ENCODE assay signal across 14 mouse cellular contexts in the genomic region with DNA sequence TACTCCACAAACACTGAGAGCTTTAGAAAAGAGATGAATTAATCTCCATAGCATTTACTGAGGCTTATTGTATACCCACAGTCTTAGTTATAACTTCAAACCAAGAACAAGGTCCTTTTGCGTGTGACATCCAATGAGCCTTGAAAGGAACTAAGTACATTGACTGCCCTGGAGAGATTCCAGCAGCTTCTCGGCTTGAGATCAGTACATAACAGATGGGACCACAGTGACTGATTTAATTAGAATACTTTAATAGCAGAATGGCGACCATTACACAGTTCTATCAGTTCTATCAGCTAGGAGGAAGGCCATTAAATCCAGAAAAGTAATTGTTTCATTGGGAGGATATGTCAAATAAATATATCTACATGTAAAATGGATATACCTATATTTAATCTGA.
DNase-seq lines count a peak whose midpoint lies in the region; ATAC-seq and TF ChIP-seq lines count a peak whose summit lies in the region.
"Had no signal": no experiment of that assay in that cellular context is flagged by ENCODE, and none has a peak within 500 bp of the region (broad histone marks: within the 10 kb centered on the region; RNA-seq: fewer than 3 reads in every experiment).

No protein-coding gene starts in this region.

- H3K9ac ChIP-seq in midbrain, embryonic 11.5 days (ENCODE audit: low read length), result no peak overlapping the region
- H3K9ac ChIP-seq in midbrain, embryonic 16.5 days (ENCODE audit: low read depth, low read length), result no peak overlapping the region
- H3K9ac ChIP-seq in hindbrain, embryonic 15.5 days, result no peak overlapping the region
- no peak overlapping the region for H3K9ac ChIP-seq in midbrain, postnatal 0 days (replicated peaks; ENCODE audit: low read length, poor library complexity, severe bottlenecking)
- H3K9ac ChIP-seq: embryonic facial prominence, embryonic 13.5 days had no signal

- 55% methylated on average over 3 of the region's 3 CpGs for WGBS in midbrain, embryonic 11.5 days
- 14% methylated on average over 3 of the region's 3 CpGs for WGBS in midbrain, embryonic 16.5 days
- 15% methylated on average over 3 of the region's 3 CpGs for WGBS in hindbrain, embryonic 15.5 days
- WGBS in midbrain, postnatal 0 days, result 18% methylated on average over 3 of the region's 3 CpGs

- no peak overlapping the region for H3K4me2 ChIP-seq in midbrain, embryonic 11.5 days
- H3K4me2 ChIP-seq in midbrain, embryonic 16.5 days (ENCODE audit: low read length), result no peak overlapping the region
- no peak overlapping the region for H3K4me2 ChIP-seq in hindbrain, embryonic 15.5 days
- no peak overlapping the region for H3K4me2 ChIP-seq in midbrain, postnatal 0 days (ENCODE audit: low read depth, low read length, poor library complexity, severe bottlenecking)
- H3K4me2 ChIP-seq: embryonic facial prominence, embryonic 13.5 days had no signal

- peak; percentile 55; the same call in 1 of the 2 replicates for ATAC-seq in midbrain, embryonic 11.5 days (ENCODE audit: low FRiP score)
- no peak for ATAC-seq in midbrain, embryonic 16.5 days
- ATAC-seq in hindbrain, embryonic 15.5 days (ENCODE audit: low FRiP score, low read depth), result 0 out of 2 replicates have a peak, but pooled peaks have one; percentile 65
- ATAC-seq in midbrain, postnatal 0 days (ENCODE audit: low FRiP score), result no peak
- ATAC-seq in megakaryocyte progenitor cell, adult 5-6 weeks (replicated peaks; ENCODE audit: poor library complexity), result no peak
- ATAC-seq: activated CD4-positive, CD25-positive, alpha-beta regulatory T cell, adult 4 months; lung, postnatal 0 days had no signal

- H3K27me3 ChIP-seq in midbrain, embryonic 11.5 days (ENCODE audit: control insufficient read depth, insufficient read depth, low read length), result no peaks in the 10 kb centered on the region
- H3K27me3 ChIP-seq in midbrain, embryonic 16.5 days (ENCODE audit: control insufficient read depth, insufficient read depth, low read depth, low read length), result no peaks in the 10 kb centered on the region
- no peaks in the 10 kb centered on the region for H3K27me3 ChIP-seq in hindbrain, embryonic 15.5 days
- no peaks in the 10 kb centered on the region for H3K27me3 ChIP-seq in midbrain, postnatal 0 days (ENCODE audit: insufficient read depth, low read length)
- H3K27me3 ChIP-seq: embryonic facial prominence, embryonic 13.5 days had no signal

- no peak overlapping the region for H3K4me3 ChIP-seq in midbrain, embryonic 11.5 days (ENCODE audit: low read depth, low read length)
- H3K4me3 ChIP-seq in midbrain, embryonic 16.5 days (ENCODE audit: low read depth, low read length), result no peak overlapping the region
- no peak overlapping the region for H3K4me3 ChIP-seq in hindbrain, embryonic 15.5 days
- no peak overlapping the region for H3K4me3 ChIP-seq in midbrain, postnatal 0 days (ENCODE audit: low read depth, low read length)
- H3K4me3 ChIP-seq: embryonic facial prominence, embryonic 13.5 days had no signal

- no peak for DNase-seq in midbrain, embryonic 11.5 days (ENCODE audit: low spot score, missing footprints)
- peak; percentile 84 to 88 for DNase-seq in cerebellum, postnatal 14 days
- DNase-seq in midbrain, postnatal 0 days (ENCODE audit: low spot score), result peak; percentile 79
- no peak for DNase-seq in heart, adult 11 months
- no peak for DNase-seq in embryo, embryonic 10.5 days (ENCODE audit: low spot score)
- DNase-seq: heart, postnatal 4 days; thymus, postnatal 4 days had no signal

- no peaks in the 10 kb centered on the region for H3K36me3 ChIP-seq in midbrain, embryonic 11.5 days (ENCODE audit: control insufficient read depth, insufficient read depth, low read length)
- H3K36me3 ChIP-seq in midbrain, embryonic 16.5 days (ENCODE audit: control insufficient read depth, insufficient read depth, low read length), result no peaks in the 10 kb centered on the region
- no peaks in the 10 kb centered on the region for H3K36me3 ChIP-seq in hindbrain, embryonic 15.5 days
- no peaks in the 10 kb centered on the region for H3K36me3 ChIP-seq in midbrain, postnatal 0 days (ENCODE audit: insufficient read depth, low read length)
- H3K36me3 ChIP-seq: embryonic facial prominence, embryonic 13.5 days had no signal

- no peaks in the 10 kb centered on the region for H3K4me1 ChIP-seq in midbrain, embryonic 11.5 days (ENCODE audit: control insufficient read depth, insufficient read depth, low read length)
- no peaks in the 10 kb centered on the region for H3K4me1 ChIP-seq in midbrain, embryonic 16.5 days (ENCODE audit: control insufficient read depth, insufficient read depth, low read length)
- no peaks in the 10 kb centered on the region for H3K4me1 ChIP-seq in hindbrain, embryonic 15.5 days (replicated peaks)
- H3K4me1 ChIP-seq in midbrain, postnatal 0 days (ENCODE audit: insufficient read depth, low read length), result no peaks in the 10 kb centered on the region
- H3K4me1 ChIP-seq: embryonic facial prominence, embryonic 13.5 days had no signal

- H3K9me3 ChIP-seq in midbrain, embryonic 11.5 days (ENCODE audit: control insufficient read depth, low read length), result no peaks in the 10 kb centered on the region
- no peaks in the 10 kb centered on the region for H3K9me3 ChIP-seq in midbrain, embryonic 16.5 days (replicated peaks; ENCODE audit: control insufficient read depth, low read length, poor library complexity, severe bottlenecking)
- no peaks in the 10 kb centered on the region for H3K9me3 ChIP-seq in hindbrain, embryonic 15.5 days
- H3K9me3 ChIP-seq in midbrain, postnatal 0 days (ENCODE audit: low read length), result no peaks in the 10 kb centered on the region
- H3K9me3 ChIP-seq: embryonic facial prominence, embryonic 13.5 days had no signal

- no peak overlapping the region for H3K27ac ChIP-seq in midbrain, embryonic 11.5 days (ENCODE audit: low read depth, low read length)
- no peak overlapping the region for H3K27ac ChIP-seq in midbrain, embryonic 16.5 days (ENCODE audit: low read length)
- H3K27ac ChIP-seq in hindbrain, embryonic 15.5 days (replicated peaks), result no peak overlapping the region
- H3K27ac ChIP-seq in midbrain, postnatal 0 days (ENCODE audit: low read depth, low read length), result no peak overlapping the region
- H3K27ac ChIP-seq: embryonic facial prominence, embryonic 13.5 days; kidney, postnatal 0 days had no signal

- no peak for TF ChIP-seq CTCF in midbrain, postnatal 0 days (IDR thresholded peaks at IDR 0.05)

Comparison
In these comparisons a context has a peak if more than half of its experiments do, and no peak if none do; other contexts are left out.
1. ATAC-seq: peak in midbrain, embryonic 11.5 days (single experiment) and hindbrain, embryonic 15.5 days (single experiment); none in midbrain, embryonic 16.5 days (single experiment), midbrain, postnatal 0 days (single experiment) and megakaryocyte progenitor cell, adult 5-6 weeks (single experiment).
2. DNase-seq: peak in cerebellum, postnatal 14 days (2 of 2) and midbrain, postnatal 0 days (single experiment); none in midbrain, embryonic 11.5 days (single experiment), heart, adult 11 months (single experiment) and embryo, embryonic 10.5 days (single experiment).